Mouse (Mus musculus) cerebellum, adult 11 months (tissue): ENCODE measurements around the gene Lrrc8c.

Experiments used
- DNase-seq: peaks from one replicate; pipeline ENCODE4 v3.0.0; 2022

Gene Lrrc8c

DNA sequence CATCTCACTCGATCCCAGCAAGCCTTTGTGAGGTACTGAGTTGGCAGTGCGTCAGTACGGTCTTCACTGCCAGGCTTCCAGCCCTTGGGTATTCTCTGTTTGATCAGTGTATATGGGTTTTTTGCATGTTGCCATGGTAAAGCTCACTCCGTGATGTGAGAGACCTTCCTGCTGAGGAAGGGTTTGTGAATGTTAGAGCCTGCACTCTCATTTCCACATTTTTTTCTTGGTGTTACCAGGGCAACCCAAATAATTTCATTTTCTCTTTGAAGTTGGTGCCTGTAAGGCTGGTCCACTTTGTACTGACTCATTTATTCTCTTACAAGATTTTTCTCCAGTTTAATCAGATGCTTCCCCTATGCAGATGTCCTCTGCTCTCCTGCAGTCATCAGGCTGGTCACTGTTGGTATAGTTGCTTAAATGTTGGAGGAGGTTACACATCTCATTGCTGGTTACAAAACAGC, 38.6 kb downstream of the Lrrc8c start:
- no peak for DNase-seq

DNA sequence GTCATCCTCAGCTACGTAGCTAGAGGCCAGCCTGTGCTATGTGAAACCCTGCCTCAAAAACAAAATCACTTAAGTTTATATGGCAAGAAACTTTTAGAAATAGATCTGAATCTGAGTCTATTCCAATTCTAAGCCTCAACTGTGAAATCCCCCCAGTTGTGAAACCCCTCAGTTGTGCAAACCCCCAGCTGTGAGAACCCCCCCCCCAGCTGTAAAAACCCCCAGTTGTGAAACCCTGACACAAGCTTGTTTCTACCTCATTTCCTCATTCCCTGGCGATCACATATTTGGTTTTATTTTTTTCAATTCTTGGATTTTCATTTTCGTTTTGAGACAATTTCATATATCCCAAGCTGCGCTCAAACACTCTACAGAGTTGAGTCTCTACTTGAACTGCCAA, 39.3 kb downstream of the Lrrc8c start:
- DNase-seq = no peak

DNA sequence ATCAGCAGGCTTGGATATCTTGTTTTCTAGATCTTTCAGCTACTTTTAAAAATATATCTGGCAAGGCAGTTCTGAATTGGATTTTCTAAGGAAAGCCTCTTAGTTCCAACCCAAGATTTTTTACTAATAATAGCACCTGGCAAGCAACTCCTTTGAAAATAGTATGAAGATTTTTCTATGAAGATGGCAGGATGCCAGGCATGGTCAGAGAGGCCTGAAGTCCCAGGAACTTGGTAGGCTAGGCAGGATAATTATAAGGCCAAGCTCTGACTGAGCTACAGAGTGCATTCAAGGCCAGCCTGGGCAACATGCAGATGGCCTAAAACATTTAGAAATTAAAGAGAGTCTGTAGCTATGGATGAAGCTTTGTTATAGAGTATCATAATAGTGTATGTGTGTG, 42.7 kb downstream of the Lrrc8c start:
- no peak for DNase-seq

DNA sequence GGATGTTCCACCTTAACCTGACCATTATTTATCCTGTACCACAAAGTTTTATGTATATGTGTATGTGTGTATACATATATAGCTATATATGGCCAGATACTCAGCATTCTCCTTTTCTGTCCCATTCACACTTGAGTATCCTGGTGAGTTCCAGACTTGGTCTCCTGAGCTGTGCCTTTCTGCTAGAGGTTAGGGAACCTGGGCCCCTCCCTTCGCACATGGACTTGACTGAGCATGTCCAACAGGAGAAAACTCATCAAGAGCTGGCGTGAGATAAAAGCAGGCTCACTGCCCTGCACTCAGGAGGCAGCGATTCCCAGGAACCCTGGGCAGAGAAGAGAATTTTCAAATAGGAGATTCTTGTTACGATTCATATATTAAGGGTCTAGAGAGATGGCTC, 45.6 kb downstream of the Lrrc8c start:
- DNase-seq = no peak

DNA sequence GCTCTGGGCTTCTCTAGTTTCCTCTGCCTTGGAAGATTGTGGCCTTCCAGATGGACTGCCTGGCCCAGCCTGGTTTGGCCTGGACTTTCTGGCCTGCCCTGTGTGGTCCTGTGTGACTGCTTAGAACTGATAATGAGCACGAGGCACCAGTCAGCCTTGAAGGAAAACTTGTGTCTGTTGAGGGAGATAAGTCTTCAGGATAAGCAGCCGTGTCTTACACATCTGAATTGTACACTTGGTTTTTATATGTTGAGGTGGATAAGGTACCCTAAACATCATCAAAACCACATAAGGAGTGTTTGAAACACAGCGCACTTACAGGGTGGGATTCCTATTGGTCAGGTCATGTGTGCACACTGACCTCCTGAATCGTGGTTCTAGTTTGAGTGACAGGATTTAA, 46.6 kb downstream of the Lrrc8c start:
- no peak for DNase-seq

DNA sequence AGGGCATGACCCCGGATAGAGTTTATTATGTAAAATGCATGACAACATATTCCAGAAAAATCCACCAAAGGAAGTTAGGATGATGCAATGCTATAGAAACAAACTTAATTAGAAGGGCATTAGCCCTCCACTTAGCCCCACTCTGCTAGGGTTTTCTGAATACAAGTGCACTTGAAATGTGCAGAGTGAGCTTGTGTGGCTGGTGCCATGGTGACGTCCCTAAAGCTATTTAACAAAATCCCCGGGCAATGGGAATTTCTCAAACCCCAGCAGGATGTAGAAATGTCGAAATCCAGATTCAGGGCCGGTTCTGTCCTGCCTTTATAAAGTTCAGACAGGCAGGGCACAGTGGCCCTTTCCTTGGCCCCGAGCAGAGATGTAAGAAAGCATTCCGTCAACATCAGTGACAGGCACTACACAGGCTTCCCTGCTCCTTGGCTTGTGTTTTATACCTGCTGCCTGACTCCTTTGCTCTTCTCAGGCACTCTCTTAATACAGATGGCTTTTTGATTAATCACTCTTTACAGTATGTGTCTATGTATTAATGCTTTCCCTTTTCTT, 47.7 kb downstream of the Lrrc8c start:
- no peak for DNase-seq

DNA sequence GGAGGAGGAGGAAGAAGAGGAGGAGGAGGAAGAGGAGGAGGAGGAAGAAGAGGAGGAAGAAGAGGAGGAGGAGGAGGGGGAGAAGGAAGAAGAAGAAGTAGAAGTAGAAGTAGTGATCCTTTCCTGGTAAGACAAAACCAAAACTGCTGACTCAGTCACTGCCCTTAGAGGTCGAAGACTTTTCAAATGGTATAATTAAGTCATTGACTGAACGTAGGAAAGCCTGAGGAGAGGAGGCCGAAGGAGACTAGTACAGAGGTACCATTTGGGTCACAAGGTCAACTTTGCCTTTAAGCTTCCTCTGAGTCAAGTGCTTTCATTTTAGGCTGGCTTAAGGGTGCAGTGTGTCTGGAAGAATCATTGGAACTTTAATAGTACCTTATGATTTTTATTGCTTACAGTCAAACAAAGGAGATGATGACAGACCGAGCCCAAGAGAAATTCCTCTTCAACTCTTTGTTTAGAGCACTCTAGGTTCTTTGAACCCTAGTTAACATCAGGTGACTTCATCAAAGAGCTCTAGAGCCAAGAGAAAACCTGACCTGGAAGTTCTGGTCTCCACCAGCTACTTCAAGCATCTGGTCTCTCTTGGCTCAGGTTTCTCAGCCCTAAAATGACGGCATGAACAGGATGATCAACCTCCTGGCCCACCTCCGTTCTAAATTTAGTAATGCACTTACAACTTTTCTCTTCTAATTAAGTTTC, 49.0 kb downstream of the Lrrc8c start:
- DNase-seq = no peak

DNA sequence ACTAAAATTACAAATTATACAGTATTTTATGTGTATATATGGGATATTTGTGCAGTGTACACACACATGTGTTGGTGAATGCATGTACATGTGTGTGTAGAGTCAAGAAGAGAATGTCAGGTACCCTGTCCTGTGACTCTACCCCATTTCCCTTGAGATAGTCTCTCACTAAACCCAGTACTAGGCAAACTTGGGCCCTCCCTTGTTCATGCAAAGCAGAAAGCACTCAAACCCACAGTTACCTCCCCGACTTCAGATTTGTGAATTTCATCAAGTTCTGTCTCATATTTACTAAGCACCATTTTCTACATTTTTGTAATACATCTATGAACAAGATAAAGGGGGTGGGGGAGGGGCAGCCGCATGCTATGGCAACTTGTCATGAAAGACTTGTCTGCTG, 50.0 kb downstream of the Lrrc8c start:
- no peak for DNase-seq

DNA sequence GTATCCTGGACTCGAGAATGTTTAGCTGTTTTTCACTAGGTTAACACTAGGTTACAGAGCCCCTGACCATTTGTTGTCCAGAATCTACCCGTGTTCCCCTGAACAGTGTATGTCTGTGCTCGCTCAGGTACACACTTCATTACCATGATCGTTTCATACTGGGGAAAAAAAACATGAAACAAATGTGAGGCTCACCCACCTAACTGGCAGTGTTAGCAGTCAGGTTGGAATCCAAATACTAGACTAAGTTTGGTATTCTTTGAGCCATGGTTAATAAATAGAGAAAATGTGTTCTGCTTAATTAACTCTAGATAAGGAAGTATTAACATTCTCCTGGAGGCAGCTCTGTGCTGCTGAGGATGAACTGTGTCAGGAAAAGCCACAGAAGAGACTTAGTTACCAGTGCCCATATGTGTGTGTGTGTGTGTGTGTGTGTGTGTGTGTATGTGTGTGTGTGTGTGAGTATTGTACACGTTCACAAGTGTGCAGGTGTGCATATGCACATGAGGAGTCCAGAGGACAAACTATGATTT, 53.0 kb downstream of the Lrrc8c start:
- no peak for DNase-seq

DNA sequence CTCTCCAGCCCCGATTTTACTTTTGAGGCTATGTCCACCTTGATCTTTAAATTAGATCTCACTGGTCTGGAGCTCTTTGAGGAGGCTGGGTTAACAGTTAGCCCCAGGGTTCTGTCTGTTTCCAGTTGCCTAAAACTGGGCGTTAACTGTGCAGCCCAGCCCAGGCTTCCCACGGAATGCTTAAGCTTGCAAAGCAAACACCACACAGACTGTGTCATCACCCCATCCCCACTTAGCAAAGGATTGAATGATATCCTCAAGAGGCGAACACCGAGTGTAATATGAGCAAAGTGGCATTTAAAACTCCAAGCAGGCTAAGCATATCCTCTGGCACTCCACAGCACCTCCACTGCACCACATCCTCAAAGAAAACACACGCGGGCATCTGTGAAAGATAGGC, 53.7 kb downstream of the Lrrc8c start:
- no peak for DNase-seq

DNA sequence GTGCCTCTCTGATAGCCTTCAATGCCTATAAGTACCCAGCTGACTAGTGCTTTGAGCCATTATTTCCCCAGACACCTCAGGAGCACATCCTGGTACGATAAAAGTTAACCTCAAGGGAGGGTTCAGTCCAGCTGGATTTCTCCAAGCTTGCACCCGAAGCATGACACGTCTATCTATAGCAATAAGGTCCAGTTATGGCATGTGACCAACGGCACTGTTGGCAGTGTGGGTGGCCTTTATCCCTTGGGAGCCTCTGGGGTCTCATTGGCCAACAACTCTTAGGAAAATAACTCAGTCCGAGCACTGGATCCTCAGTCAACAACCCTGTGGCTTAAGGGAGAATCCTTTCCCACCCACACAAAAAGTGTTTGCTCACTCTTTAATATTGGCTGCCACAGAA, 55.6 kb downstream of the Lrrc8c start:
- no peak for DNase-seq

DNA sequence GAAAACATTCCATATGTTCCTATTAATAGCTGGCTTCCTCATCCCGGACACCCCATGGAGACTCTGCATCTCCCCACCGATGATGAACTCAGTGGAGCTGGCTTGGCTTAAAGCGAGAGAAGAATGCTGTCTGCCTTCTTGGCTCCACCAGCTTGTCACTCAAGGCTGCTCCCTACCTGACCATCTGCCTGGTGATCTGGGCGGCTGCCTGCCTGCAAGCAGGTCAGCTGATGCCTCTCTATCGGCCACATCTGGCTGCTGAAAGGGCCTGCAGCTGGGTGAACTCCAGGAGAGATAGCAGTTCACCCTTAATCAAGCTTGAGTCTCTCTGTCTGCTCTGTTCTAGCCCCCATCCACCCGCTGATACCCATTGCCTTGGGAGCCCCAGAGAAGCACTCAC, 56.7 kb downstream of the Lrrc8c start:
- no peak for DNase-seq

DNA sequence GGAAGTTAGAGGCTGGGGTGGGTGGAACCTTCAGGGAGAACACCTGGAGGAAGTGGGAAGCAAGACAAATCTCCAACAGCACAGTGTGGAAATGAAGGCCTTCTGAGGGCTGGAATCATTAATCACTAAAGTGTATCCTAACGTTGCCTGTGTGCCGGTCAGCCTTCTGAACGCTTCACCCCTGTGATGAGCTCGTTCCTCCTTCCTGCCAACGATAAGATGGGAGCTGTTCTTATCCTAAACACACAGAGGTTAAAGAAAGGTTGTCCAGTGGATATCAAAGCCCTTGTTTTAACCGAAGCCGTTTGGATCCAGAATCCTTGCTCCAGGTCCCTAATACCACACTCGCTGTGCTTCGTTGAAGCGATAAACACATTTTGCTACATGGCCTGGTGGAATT, 61.7 kb downstream of the Lrrc8c start:
- DNase-seq = no peak

DNA sequence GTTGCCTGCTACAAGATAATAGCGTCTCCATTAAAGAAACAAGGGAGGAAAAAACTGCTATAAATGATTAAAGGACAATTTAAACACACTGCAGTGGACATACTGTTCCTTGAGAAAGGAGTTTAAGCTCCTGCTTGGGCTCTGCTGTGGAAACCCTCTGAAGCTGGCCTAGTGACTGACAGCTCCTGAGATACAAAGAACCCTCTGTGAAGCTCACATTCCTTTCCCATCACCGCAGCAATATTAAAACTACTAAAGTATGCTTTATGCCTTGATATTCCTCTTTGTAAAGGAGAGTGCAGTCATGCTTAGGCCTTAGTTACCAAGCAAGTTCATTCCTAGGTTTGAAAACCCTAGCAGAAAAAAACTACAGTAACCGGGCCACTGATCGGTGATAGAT, 66.7 kb downstream of the Lrrc8c start:
- DNase-seq = no peak

DNA sequence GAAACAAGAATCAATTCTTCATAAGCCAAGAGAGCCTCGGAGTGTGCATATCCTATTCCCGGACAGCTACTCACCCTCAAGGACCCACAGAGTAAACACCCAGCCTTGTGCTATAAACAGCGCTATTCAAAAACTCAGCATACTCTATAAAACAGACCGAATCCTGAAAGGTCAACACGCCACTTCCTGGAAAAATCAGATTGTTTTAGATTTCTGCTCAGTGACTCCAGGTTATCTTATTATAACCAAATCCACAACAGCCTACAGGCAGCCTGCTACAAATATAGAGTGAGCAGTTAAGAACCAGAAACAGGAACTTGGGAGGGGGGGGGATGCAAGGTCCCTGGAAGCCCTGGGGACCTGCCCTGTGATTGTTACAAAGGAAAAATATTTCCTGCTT, 67.5 kb downstream of the Lrrc8c start:
- no peak for DNase-seq

DNA sequence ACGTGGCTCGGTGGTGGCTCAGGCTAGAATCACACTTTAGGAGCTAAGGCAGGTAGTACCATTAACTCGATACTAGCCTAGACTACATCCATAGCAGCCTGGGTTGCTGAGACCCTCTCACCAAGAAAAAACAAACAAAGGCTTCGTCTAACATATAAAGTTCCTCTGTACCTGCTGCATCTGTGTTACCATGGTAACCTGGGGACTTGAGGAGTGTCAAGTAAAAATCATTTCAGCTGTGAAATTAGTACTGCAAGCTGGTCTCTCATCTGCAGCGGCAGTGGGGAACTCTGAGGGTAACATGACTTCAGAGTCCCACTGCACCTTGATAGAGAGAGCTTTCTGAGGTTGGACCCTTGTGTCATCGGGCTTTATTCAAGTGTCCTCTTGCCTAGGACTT, 68.3 kb downstream of the Lrrc8c start:
- DNase-seq = no peak

DNA sequence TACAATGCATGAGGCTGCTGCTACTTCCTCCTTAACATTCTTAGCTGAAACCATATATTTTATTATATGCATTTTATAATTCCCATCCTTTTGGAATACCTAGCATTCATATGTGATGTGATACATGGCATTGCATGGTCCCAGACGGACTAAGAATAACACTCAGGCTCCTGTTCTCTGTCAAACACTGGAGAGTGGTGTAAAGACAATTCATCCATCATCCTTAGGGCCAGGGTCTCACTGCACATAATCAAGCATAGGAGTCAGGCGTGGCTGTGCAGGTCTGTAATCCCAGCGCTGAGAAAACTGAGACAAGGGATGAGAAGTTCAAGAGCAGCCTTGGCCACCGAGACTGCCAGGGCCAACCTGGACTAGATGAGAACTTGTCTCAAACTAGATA, 69.5 kb downstream of the Lrrc8c start:
- no peak for DNase-seq

DNA sequence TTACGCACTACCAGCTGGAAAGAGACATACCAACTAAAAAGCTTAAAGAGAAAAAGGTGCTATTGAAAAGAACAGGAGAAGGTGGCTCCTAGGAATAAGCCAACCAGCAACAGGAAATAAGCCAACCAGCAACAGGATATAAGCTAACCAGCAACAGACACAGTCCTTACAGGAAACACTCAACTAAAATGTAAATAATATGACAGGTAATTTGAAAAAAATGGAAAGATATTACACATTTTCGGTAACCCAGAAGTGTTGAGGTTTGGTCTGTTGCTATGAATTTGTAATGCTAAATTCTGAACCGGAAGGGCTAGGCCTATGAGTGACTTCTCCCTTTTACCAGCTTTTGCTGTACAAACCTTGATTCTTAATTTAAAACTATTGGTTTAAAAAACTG, 69.9 kb downstream of the Lrrc8c start:
- no peak for DNase-seq

DNA sequence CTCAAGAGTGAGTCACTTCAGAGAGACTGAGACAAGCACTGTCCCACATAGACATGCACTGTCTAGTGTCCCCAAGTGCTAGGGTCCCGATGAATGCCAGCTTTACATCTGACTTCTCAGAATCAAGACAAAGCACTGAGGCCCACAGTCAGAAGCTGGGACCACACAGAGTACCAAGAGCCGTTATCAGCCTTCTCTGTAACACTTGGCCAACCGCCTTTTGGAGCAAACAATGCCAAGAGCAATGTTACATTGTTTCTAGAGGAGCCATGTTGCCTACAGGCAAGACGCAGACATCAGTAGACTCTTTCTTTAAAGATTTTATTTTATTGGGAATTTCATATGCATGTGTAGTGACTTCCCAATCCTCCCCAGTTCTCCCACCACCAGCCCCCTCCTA, 73.2 kb downstream of the Lrrc8c start:
- no peak for DNase-seq

DNA sequence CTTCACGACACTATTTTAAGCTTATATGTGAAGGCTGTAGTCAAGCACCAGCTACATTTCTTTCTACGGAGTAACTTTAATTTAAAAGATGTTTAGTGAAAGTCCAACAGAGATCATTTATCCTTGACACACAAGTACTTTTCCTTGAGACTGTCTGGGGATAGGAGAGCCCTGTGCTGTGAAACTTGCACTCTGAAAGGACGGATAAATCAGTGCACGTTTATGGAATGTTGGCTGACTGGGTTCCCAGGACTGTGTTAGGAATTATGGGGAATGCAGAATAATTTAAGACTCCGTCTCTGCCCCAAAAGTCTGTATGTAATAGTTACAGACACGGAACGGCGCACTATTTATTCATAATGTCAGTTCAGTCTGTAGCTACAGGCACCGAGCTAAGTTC, 74.4 kb downstream of the Lrrc8c start:
- no peak for DNase-seq

DNA sequence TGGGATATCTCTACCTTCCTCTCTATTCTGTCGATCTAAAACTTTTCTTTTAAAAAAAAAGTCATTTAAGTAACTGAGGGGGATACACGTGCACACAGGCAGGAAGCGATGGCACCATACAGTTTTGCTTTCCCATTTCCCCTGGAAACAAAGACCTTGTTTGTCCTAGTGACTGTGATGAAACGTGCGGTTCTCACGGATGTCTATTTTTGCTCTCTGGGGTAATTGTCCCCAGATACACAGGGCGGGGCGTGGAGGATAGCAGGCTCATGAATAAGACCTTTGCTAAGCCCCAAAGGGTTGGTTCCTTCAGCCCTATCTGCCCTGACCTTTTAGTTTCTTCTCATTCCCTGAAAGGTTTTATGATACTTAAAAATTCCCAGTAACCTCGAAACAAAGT, 79.7 kb downstream of the Lrrc8c start:
- no peak for DNase-seq

DNA sequence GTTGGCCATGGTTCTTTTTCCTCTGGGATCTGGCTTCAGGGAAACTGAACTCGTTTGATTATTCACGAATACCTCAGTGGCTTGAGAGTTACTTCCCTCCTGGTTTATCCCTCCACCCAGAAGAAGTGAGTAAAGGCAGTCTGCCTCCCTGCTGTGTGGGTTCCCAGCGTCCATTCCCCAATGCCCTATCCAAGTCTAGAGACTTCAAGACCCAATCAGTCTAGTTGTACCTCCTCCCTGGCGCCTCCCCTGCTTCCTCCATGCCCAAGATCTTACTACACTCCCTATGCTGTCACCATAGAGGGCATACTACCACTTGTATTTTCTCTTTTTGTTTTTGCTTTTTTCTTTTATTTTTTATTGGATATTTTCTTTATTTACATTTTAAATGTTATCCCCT, 80.1 kb downstream of the Lrrc8c start:
- no peak for DNase-seq

DNA sequence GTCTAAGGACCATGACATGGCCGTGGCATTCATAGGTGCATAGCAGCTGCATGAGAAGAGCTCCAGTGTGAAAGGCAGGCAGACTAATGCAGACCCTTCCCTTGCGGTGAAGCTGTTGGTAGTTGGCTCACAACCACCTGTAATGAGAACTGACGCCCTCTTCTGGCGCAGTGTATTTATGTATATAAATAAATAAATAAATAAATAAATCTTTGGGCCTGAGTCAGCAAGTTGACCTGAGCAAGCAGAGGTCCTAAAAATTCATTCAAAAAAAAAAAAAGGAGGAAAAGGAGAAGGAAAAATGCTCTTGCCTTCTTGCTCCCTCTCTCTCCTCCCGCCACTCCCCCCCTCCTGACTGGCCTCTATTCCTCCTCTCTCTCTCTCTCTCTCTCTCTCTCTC, 81.8 kb downstream of the Lrrc8c start:
- DNase-seq = no peak

DNA sequence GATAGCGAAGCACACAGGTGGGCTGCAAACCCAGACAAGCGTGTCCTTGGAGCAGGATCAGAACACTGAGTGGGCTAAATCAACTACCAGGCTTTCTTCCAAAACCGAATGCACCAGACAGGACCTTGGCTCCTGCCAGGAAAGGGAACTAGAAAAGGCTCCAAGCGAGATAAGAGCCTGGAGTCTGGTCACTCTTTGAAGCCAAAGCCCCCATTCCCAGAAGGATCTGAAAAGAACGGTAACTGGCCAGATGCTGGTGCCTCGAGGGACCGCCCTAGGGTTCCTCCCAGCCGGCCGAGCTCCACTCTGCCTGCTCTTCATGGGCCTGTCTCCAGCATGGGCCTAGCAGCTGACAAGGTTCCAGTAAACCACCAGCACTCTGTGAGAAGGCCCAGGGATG, 83.4 kb downstream of the Lrrc8c start:
- no peak for DNase-seq

DNA sequence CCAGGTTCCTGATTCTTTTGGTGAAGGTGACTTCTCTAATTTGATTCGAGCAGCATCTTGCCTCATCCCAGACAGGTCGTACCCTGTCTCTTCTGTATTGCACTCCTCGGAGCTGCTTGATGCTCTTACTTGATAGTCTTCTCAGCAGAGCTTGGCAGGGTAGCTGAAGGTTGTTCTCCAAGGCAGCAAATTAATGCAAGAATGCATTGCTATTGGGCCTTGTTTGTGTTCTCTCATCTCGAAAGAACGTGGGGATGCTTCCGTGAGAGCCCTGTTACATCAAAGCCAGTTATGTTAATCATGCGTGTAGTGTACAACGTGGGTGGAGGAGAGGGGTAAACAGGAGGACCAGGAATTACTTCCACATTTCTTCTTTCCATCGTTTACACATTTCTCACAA, 86.5 kb downstream of the Lrrc8c start:
- DNase-seq = no peak
